24 mouse cellular contexts compared by ENCODE assay signal in the genomic region with DNA sequence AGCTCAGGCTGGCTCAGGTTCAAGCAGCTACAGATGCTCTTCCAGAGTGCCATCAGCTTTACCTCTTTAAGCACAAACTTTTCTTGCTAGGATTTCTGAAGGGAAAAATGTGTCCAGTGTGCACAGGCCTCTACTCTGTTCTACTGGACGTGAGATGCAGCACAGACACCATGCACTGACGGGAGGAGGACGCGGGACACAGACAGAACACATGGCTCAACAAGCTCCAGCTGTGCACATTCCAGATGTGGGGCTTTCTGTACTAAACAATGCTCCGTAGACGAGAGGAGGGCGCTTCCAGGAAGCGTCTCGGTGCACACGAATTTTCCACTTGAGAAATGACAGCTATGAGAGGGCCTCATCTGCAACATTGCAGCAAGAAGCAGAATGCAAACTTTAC. TPM values are rescaled to one million over a fixed set of nuclear protein-coding genes. Genes with fewer than 3 reads are reported as not detected.
"Had no signal": no experiment of that assay in that cellular context is flagged by ENCODE, and none has a peak within 500 bp of the region (broad histone marks: within the 10 kb centered on the region; RNA-seq: fewer than 3 reads in every experiment).

No protein-coding gene starts in this region.

- ATAC-seq: hindbrain, embryonic 16.5 days; inflammation-experienced regulatory T-cells, adult 6 months had no signal

- H3K9ac ChIP-seq: heart, embryonic 12.5 days; hindbrain, embryonic 12.5 days; hindbrain, embryonic 14.5 days; limb, embryonic 12.5 days; liver, embryonic 13.5 days; liver, embryonic 15.5 days had no signal

- H3K4me2 ChIP-seq: heart, embryonic 12.5 days; hindbrain, embryonic 12.5 days; hindbrain, embryonic 14.5 days; limb, embryonic 12.5 days; liver, embryonic 11.5 days; liver, embryonic 13.5 days; liver, embryonic 15.5 days had no signal

- H3K9me3 ChIP-seq: heart, embryonic 10.5 days; heart, embryonic 12.5 days; hindbrain, embryonic 10.5 days; hindbrain, embryonic 12.5 days; limb, embryonic 10.5 days; limb, embryonic 12.5 days; liver, embryonic 13.5 days; liver, embryonic 15.5 days had no signal

- H3K27ac ChIP-seq: gastrocnemius, adult 2 months; heart, embryonic 10.5 days; hindbrain, embryonic 10.5 days; hindbrain, embryonic 12.5 days; hindbrain, embryonic 14.5 days; left cerebral cortex, adult 2 months; limb, embryonic 10.5 days; limb, embryonic 12.5 days; liver, embryonic 13.5 days; liver, embryonic 15.5 days had no signal

- DNase-seq: gastrocnemius, adult 2 months; gastrocnemius, postnatal 10 days; gastrocnemius, postnatal 25 days; heart, adult 18-20 months; heart, postnatal 10 days; heart, postnatal 4 days; kidney, adult 18-20 months; kidney, postnatal 10 days; kidney, postnatal 25 days; liver; liver, embryonic 13.5 days had no signal

- H3K4me1 ChIP-seq: heart, embryonic 10.5 days had no signal

- H3K27me3 ChIP-seq: heart, embryonic 12.5 days; hindbrain, embryonic 12.5 days; limb, embryonic 12.5 days; liver, embryonic 13.5 days; liver, embryonic 15.5 days had no signal

- H3K4me3 ChIP-seq: gastrocnemius, adult 2 months; heart, embryonic 10.5 days; heart, embryonic 12.5 days; hindbrain, embryonic 10.5 days; hindbrain, embryonic 12.5 days; left cerebral cortex, adult 2 months; limb, embryonic 10.5 days; limb, embryonic 12.5 days; liver, embryonic 13.5 days; liver, embryonic 15.5 days had no signal

RNA-seq across cellular contexts. Expression of a gene that starts 45.9 kb away (rescaled TPM):
- total RNA-seq: granulocyte monocyte progenitor cell, adult 5-6 weeks had no signal
